Mouse (Mus musculus): ENCODE results near the gene Rab11fip4. TPM values are rescaled to one million over a fixed set of nuclear protein-coding genes. Genes with fewer than 3 reads are reported as not detected.

The Rab11fip4 gene
- total and polyA plus RNA-seq, 3 experiments: 13.2 to 41.6 (median 26.6) TPM

DNA sequence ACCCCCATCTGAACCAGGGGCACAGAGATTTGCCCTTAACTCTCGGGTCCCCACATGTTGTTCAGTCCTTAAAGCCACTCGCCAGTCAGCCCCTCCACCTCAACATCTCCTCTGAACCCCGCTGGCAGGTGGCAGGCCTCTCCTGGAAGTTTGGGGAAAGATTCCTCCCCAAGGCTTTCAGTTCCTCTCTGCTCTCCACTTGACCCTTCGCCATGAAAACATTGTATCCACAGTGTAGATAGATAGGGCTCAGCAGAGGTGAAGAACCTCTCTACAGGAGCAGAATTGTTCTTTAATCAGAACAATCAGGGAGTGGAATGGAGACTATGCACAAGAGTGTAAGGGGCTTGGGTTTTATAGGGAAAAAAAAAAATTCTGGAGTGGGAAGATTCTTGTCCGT, 66.0 kb downstream of the Rab11fip4 start:
- no peaks in the 10 kb centered on the region for H3K36me3 ChIP-seq (replicated peaks in 1 of 2; ENCODE audit: control insufficient read depth in 1 of 2, insufficient read depth in 1 of 2, low read length in 1 of 2)
- peaks cover 7% of the 10 kb centered on the region for H3K27me3 ChIP-seq (replicated peaks)
- no peak for DNase-seq (ENCODE audit: extremely low read depth)
- H3K4me2 ChIP-seq (ENCODE audit: insufficient read depth, low read depth, poor library complexity, severe bottlenecking): no peak overlapping the region
- no peak overlapping the region for H3K9ac ChIP-seq (ENCODE audit: insufficient read depth, low read depth)
- dilution Hi-C loops (cut with MboI; ENCODE audit: extremely low pct_ligation_motif_present, extremely low pct_unique_long_range_greater_than_20kb, low sequenced_read_pairs) (no loop called here), in situ Hi-C loops (cut with MboI; ENCODE audit: low pct_ligation_motif_present, low pct_unique_long_range_greater_than_20kb, low sequenced_read_pairs) (no loop called here)
- H3K27ac ChIP-seq (ENCODE audit: insufficient read depth, low read depth): no peak overlapping the region
- no peaks in the 10 kb centered on the region for H3K79me2 ChIP-seq (replicated peaks; ENCODE audit: control insufficient read depth, extremely low read depth, insufficient read depth, poor library complexity, severe bottlenecking)
- H3K4me3 ChIP-seq (replicated peaks in 1 of 3; ENCODE audit: low read depth in 2 of 3, low read length in 2 of 3, poor library complexity in 1 of 3): no peak overlapping the region
- TF ChIP-seq TCF12 (IDR thresholded peaks at IDR 0.05; ENCODE audit: low read depth, low read length): no peak
- no peak for TF ChIP-seq MAZ (IDR thresholded peaks at IDR 0.05; ENCODE audit: low read depth, low read length)
- TF ChIP-seq ZMIZ1 (IDR thresholded peaks at IDR 0.05; ENCODE audit: low read depth, low read length): no peak
- no peak for TF ChIP-seq MAX (IDR thresholded peaks at IDR 0.05; ENCODE audit: low read length)
- TF ChIP-seq EP300 (IDR thresholded peaks at IDR 0.05; ENCODE audit: low read length): peak; percentile 57; the same call in 1 of the 2 replicates
- TF ChIP-seq NRF1 (IDR thresholded peaks at IDR 0.05; ENCODE audit: low read depth, low read length): no peak
- peak; percentile 33; the same call in 1 of the 2 replicates for TF ChIP-seq IRF4 (IDR thresholded peaks at IDR 0.05; ENCODE audit: low read depth, low read length)
- TF ChIP-seq E2F4 (IDR thresholded peaks at IDR 0.05; ENCODE audit: insufficient replicate concordance, low read depth, low read length): no peak
- TF ChIP-seq BHLHE40 (IDR thresholded peaks at IDR 0.05; ENCODE audit: low read depth, low read length): no peak
- TF ChIP-seq SMC3 (IDR thresholded peaks at IDR 0.05; ENCODE audit: low read depth, low read length): no peak
- no peak for TF ChIP-seq USF2 (conservative IDR thresholded peaks at IDR 0.05; ENCODE audit: low read depth, low read length)
- TF ChIP-seq USF1 (IDR thresholded peaks at IDR 0.05; ENCODE audit: low read depth, low read length): no peak
- H3K4me1 ChIP-seq (ENCODE audit: control insufficient read depth in 1 of 2, insufficient read depth in 2 of 2): peaks cover 17 to 74% of the 10 kb centered on the region in 2 experiments
- no peaks in the 10 kb centered on the region for H3K9me3 ChIP-seq (replicated peaks; ENCODE audit: low read length)

DNA sequence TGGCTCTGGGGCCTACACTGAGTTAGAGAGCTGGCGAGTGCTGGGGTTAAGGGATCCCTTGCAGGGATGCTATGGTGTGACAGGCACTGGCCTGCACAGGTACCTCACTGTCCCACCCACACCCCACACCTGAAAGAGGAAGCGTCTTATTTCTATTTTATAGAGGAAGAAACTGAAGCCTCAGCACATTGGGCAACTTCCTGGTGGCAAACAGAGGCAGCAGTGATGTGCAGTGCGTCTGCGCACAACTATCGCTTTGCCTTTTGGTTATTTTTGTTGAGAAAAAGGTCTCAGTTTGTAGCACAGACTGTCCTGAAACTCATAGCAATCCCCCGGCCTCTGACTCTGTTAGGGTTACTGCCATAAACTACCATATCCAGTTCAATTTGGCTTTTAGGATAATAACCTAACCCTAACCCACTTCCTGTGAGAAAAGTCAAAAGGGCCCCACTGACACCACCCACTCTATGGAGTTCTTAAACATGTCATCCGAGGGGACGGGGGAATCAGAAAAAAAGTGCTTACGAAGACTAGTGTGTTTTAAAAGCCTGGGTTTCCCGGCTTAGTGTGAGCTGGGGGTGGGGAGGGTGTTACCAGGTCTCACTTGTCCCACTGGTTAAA, 67.3 kb downstream of the Rab11fip4 start:
- H3K9ac ChIP-seq (ENCODE audit: insufficient read depth, low read depth): no peak overlapping the region
- no peaks in the 10 kb centered on the region for H3K36me3 ChIP-seq (replicated peaks in 1 of 2; ENCODE audit: control insufficient read depth in 1 of 2, insufficient read depth in 1 of 2, low read length in 1 of 2)
- TF ChIP-seq ZKSCAN1 (IDR thresholded peaks at IDR 0.05; ENCODE audit: borderline replicate concordance, low read depth, low read length) (no peak), NRF1 (IDR thresholded peaks at IDR 0.05; ENCODE audit: low read depth, low read length) (no peak), ZNF384 (IDR thresholded peaks at IDR 0.05; ENCODE audit: low read depth, low read length) (no peak), JUN (IDR thresholded peaks at IDR 0.05; ENCODE audit: insufficient read depth, low read depth, low read length) (no peak), MEF2A (IDR thresholded peaks at IDR 0.05; ENCODE audit: borderline replicate concordance, low read depth, low read length) (no peak), ZC3H11A (IDR thresholded peaks at IDR 0.05; ENCODE audit: low read depth, low read length) (no peak), MXI1 (IDR thresholded peaks at IDR 0.05; ENCODE audit: low read depth, low read length) (no peak), SMC3 (IDR thresholded peaks at IDR 0.05; ENCODE audit: low read depth, low read length) (no peak), MYC (IDR thresholded peaks at IDR 0.05; ENCODE audit: low read depth, low read length) (no peak), PAX5 (IDR thresholded peaks at IDR 0.05; ENCODE audit: low read length) (no peak), TCF12 (IDR thresholded peaks at IDR 0.05; ENCODE audit: low read depth, low read length) (no peak), TBP (conservative IDR thresholded peaks at IDR 0.05; ENCODE audit: low read depth, low read length) (no peak), ELF1 (IDR thresholded peaks at IDR 0.05; ENCODE audit: low read depth, low read length) (no peak), E2F4 (IDR thresholded peaks at IDR 0.05; ENCODE audit: insufficient replicate concordance, low read depth, low read length) (no peak), MAZ (IDR thresholded peaks at IDR 0.05; ENCODE audit: low read depth, low read length) (no peak), BHLHE40 (IDR thresholded peaks at IDR 0.05; ENCODE audit: low read depth, low read length) (no peak), RCOR1 (conservative IDR thresholded peaks at IDR 0.05; ENCODE audit: low read depth, low read length) (no peak), SIN3A (IDR thresholded peaks at IDR 0.05; ENCODE audit: low read length) (no peak)
- H3K79me2 ChIP-seq (replicated peaks; ENCODE audit: control insufficient read depth, extremely low read depth, insufficient read depth, poor library complexity, severe bottlenecking): no peaks in the 10 kb centered on the region
- no peak overlapping the region for H3K4me2 ChIP-seq (ENCODE audit: insufficient read depth, low read depth, poor library complexity, severe bottlenecking)
- peaks cover 13 to 63% of the 10 kb centered on the region in 2 experiments for H3K4me1 ChIP-seq (ENCODE audit: control insufficient read depth in 1 of 2, insufficient read depth in 2 of 2)
- H3K27me3 ChIP-seq (replicated peaks): peaks cover 10% of the 10 kb centered on the region
- H3K9me3 ChIP-seq (replicated peaks; ENCODE audit: low read length): no peaks in the 10 kb centered on the region
- DNase-seq (ENCODE audit: extremely low read depth): no peak
- H3K27ac ChIP-seq (ENCODE audit: insufficient read depth, low read depth): no peak overlapping the region
- H3K4me3 ChIP-seq (replicated peaks in 1 of 3; ENCODE audit: low read depth in 2 of 3, low read length in 2 of 3, poor library complexity in 1 of 3): no peak overlapping the region
- dilution Hi-C loops (cut with MboI; ENCODE audit: extremely low pct_ligation_motif_present, extremely low pct_unique_long_range_greater_than_20kb, low sequenced_read_pairs) (no loop called here), in situ Hi-C loops (cut with MboI; ENCODE audit: low pct_ligation_motif_present, low pct_unique_long_range_greater_than_20kb, low sequenced_read_pairs) (no loop called here)

All from CH12.LX (cell line).